Mouse (Mus musculus): ENCODE results near the gene Kcne1.
A peak's percentile ranks its signal among the peaks of the same experiment; 100 is the strongest.

The Kcne1 gene

GRCm38 (mm10) chr16:92309126-92309525 lies 50.1 kb downstream of the Kcne1 start:
- DNase-seq (ENCODE audit: low spot score in 2 of 2), result no peak

- no peak for DNase-seq (ENCODE audit: low spot score in 2 of 2)
Measured at GRCm38 (mm10) chr16:92307947-92308346, 51.3 kb downstream of the Kcne1 start.

- DNase-seq (ENCODE audit: low spot score in 2 of 2), result no peak
Measured at GRCm38 (mm10) chr16:92305519-92305918, 53.7 kb downstream of the Kcne1 start.

- DNase-seq (ENCODE audit: low spot score in 2 of 2), result no peak
Measured at GRCm38 (mm10) chr16:92302506-92302905, 56.8 kb downstream of the Kcne1 start.

- no peak for DNase-seq (ENCODE audit: low spot score in 2 of 2)
Measured at GRCm38 (mm10) chr16:92301989-92302388, 57.3 kb downstream of the Kcne1 start.

GRCm38 (mm10) chr16:92301412-92301806 lies 57.9 kb downstream of the Kcne1 start:
- peak in 1 of 2 experiments; percentile 13 for DNase-seq (ENCODE audit: low spot score in 2 of 2)

- peak; percentile 83 to 94 for DNase-seq (ENCODE audit: low spot score in 2 of 2)
Measured at GRCm38 (mm10) chr16:92300649-92301411, 58.4 kb downstream of the Kcne1 start, which contains the start of gene Smim11. Gene Smim11, plus strand, starts transcription at chr16:92301286.

Data from urinary bladder, adult 18-20 months (tissue).